Mouse (Mus musculus) myocyte (in vitro differentiated cells): ENCODE results near the gene Ptpa. TPM values are rescaled to one million over a fixed set of nuclear protein-coding genes. Genes with fewer than 3 reads are reported as not detected.

Experiments
- H3K27me3 ChIP-seq: one replicate; pipeline ENCODE4 v1.6.1; 2011; ENCODE audit not compliant: control insufficient read depth, insufficient read depth, insufficient read length
- H3K36me3 ChIP-seq: one replicate; pipeline ENCODE4 v1.6.1; 2011; ENCODE audit not compliant: control insufficient read depth, insufficient read depth
- H3K4me2 ChIP-seq: one replicate; pipeline ENCODE4 v1.6.1; 2011; ENCODE audit warnings: low read depth, control low read depth
- H3K4me3 ChIP-seq: one replicate; pipeline ENCODE4 v1.5.1; 2011; ENCODE audit warnings: mild to moderate bottlenecking, control low read depth, moderate library complexity
- H3K79me2 ChIP-seq: one replicate; pipeline ENCODE4 v1.6.1; 2011; ENCODE audit not compliant: control insufficient read depth, insufficient read depth
- H3ac ChIP-seq: one replicate; pipeline ENCODE4 v1.6.1; 2011; ENCODE audit not compliant: control insufficient read depth, insufficient read length
- CEBPB ChIP-seq: IDR thresholded peaks from 2 replicates; pipeline ENCODE4 v1.6.1; 2011; ENCODE audit warnings: mild to moderate bottlenecking, moderate library complexity; ENCODE audit not compliant: poor library complexity, insufficient read depth, severe bottlenecking
- E2F4 ChIP-seq: IDR thresholded peaks from one replicate; pipeline ENCODE4 v1.6.1; 2011; ENCODE audit warnings: mild to moderate bottlenecking, control low read depth, moderate library complexity; ENCODE audit not compliant: insufficient read depth
- MAX ChIP-seq: IDR thresholded peaks from one replicate; pipeline ENCODE4 v1.6.1; 2011; ENCODE audit warnings: low read depth, mild to moderate bottlenecking, control low read depth
- MYOD1 ChIP-seq, 3 experiments: IDR thresholded peaks; one replicate each; pipeline ENCODE4 v1.6.1; 2011; ENCODE audit warnings: control low read depth in 2 of 3, low read depth in 2 of 3, mild to moderate bottlenecking in 2 of 3, moderate library complexity in 1 of 3; ENCODE audit not compliant: insufficient read length in 2 of 3, control insufficient read depth in 1 of 3
- MYOG ChIP-seq, 3 experiments: IDR thresholded peaks; one replicate each; pipeline ENCODE4 v1.6.1; 2011; ENCODE audit warnings: control low read depth in 2 of 3, low read depth in 2 of 3, mild to moderate bottlenecking in 2 of 3; ENCODE audit not compliant: insufficient read length in 2 of 3, control insufficient read depth in 1 of 3, insufficient read depth in 1 of 3
- POLR2A ChIP-seq: IDR thresholded peaks from one replicate; pipeline ENCODE4 v1.6.1; 2011; ENCODE audit warnings: low read depth, mild to moderate bottlenecking, control low read depth, moderate library complexity; ENCODE audit not compliant: insufficient read length
- POLR2AphosphoS2 ChIP-seq: IDR thresholded peaks from one replicate; pipeline ENCODE4 v1.6.1; 2011; ENCODE audit warnings: low read depth, control low read depth; ENCODE audit not compliant: insufficient read length
- REST ChIP-seq: IDR thresholded peaks from one replicate; pipeline ENCODE4 v1.6.1; 2011; ENCODE audit warnings: mild to moderate bottlenecking, control low read depth, moderate library complexity; ENCODE audit not compliant: insufficient read depth, insufficient read length
- SRF ChIP-seq: IDR thresholded peaks from one replicate; pipeline ENCODE4 v1.6.1; 2011; ENCODE audit warnings: low read depth; ENCODE audit not compliant: control insufficient read depth, insufficient read length
- TCF12 ChIP-seq: IDR thresholded peaks from one replicate; pipeline ENCODE4 v1.6.1; 2011; ENCODE audit warnings: mild to moderate bottlenecking, control low read depth; ENCODE audit not compliant: poor library complexity, insufficient read depth, severe bottlenecking
- TCF3 ChIP-seq: IDR thresholded peaks from one replicate; pipeline ENCODE4 v1.6.1; 2011; ENCODE audit warnings: low read depth, control low read depth; ENCODE audit not compliant: insufficient read length
- USF1 ChIP-seq: IDR thresholded peaks from one replicate; pipeline ENCODE4 v1.6.1; 2011; ENCODE audit warnings: low read depth, mild to moderate bottlenecking, control low read depth, moderate library complexity
- polyA plus RNA-seq: library from polyadenylated mRNA; unstranded; fragments of >200 nt; fragmentation: generic; extraction: Trizol; gene quantifications from one replicate; pipeline ENCODE4 v1.2.1, GENCODE M21; 2012; ENCODE audit warnings: missing spikeins

Gene Ptpa
- polyA plus RNA-seq, 1 experiment: 151 TPM

- no peak for TF ChIP-seq TCF12
- TF ChIP-seq MYOD1 (IDR thresholded peaks at IDR 0.05; ENCODE audit: control insufficient read depth in 1 of 3, insufficient read length in 2 of 3, low read depth in 2 of 3): peak in 2 of 3 experiments; percentile 41 to 86
- peak in 1 of 3 experiments; percentile 37 for TF ChIP-seq MYOG (IDR thresholded peaks at IDR 0.05; ENCODE audit: control insufficient read depth in 1 of 3, insufficient read depth in 1 of 3, insufficient read length in 2 of 3, low read depth in 2 of 3)
- TF ChIP-seq E2F4: no peak
- TF ChIP-seq CEBPB: no peak
- TF ChIP-seq REST: no peak
- TF ChIP-seq POLR2A: no peak
- no peak for TF ChIP-seq MAX
- Histone ChIP-seq H3K36me3 (no peaks in the 10 kb centered on the region), H3K79me2 (no peaks in the 10 kb centered on the region), H3ac (no peak overlapping the region), H3K27me3 (no peaks in the 10 kb centered on the region), H3K4me2 (no peak overlapping the region), H3K4me3 (no peak overlapping the region)
Measured at GRCm38 (mm10) chr2:30456104-30456980, 40.5 kb downstream of the Ptpa start.

GRCm38 (mm10) chr2:30458349-30458748 lies 42.5 kb downstream of the Ptpa start:
- H3K36me3 ChIP-seq: no peaks in the 10 kb centered on the region
- H3K27me3 ChIP-seq: no peaks in the 10 kb centered on the region
- H3K4me3 ChIP-seq: no peak overlapping the region
- H3K79me2 ChIP-seq: no peaks in the 10 kb centered on the region
- TF ChIP-seq MAX (no peak), USF1 (no peak), MYOG (IDR thresholded peaks at IDR 0.05; ENCODE audit: control insufficient read depth in 1 of 3, insufficient read depth in 1 of 3, insufficient read length in 2 of 3, low read depth in 2 of 3) (no peak), SRF (no peak), MYOD1 (IDR thresholded peaks at IDR 0.05; ENCODE audit: control insufficient read depth in 1 of 3, insufficient read length in 2 of 3, low read depth in 2 of 3) (no peak), TCF12 (no peak), CEBPB (no peak), POLR2AphosphoS2 (no peak), E2F4 (no peak), POLR2A (no peak), TCF3 (no peak), REST (no peak)
- no peak overlapping the region for H3ac ChIP-seq
- H3K4me2 ChIP-seq: no peak overlapping the region

- Histone ChIP-seq H3K27me3 (no peaks in the 10 kb centered on the region), H3K4me2 (no peak overlapping the region), H3K36me3 (no peaks in the 10 kb centered on the region), H3K4me3 (no peak overlapping the region), H3ac (no peak overlapping the region), H3K79me2 (no peaks in the 10 kb centered on the region)
- no peak for TF ChIP-seq TCF3
- TF ChIP-seq REST: no peak
- TF ChIP-seq MYOD1 (IDR thresholded peaks at IDR 0.05; ENCODE audit: control insufficient read depth in 1 of 3, insufficient read length in 2 of 3, low read depth in 2 of 3): no peak
- TF ChIP-seq MAX: no peak
- no peak for TF ChIP-seq MYOG (IDR thresholded peaks at IDR 0.05; ENCODE audit: control insufficient read depth in 1 of 3, insufficient read depth in 1 of 3, insufficient read length in 2 of 3, low read depth in 2 of 3)
- no peak for TF ChIP-seq POLR2AphosphoS2
- TF ChIP-seq TCF12: no peak
- no peak for TF ChIP-seq SRF
- no peak for TF ChIP-seq USF1
- TF ChIP-seq POLR2A: no peak
- no peak for TF ChIP-seq CEBPB
- TF ChIP-seq E2F4: no peak
Measured at GRCm38 (mm10) chr2:30459241-30459640, 43.4 kb downstream of the Ptpa start.

GRCm38 (mm10) chr2:30463341-30463761 lies 47.5 kb downstream of the Ptpa start:
- Histone ChIP-seq H3K27me3 (no peaks in the 10 kb centered on the region), H3K79me2 (no peaks in the 10 kb centered on the region), H3K36me3 (no peaks in the 10 kb centered on the region), H3K4me2 (peak overlapping the region; percentile 90), H3K4me3 (peak overlapping the region; percentile 13), H3ac (no peak overlapping the region)
- TF ChIP-seq MYOD1 (IDR thresholded peaks at IDR 0.05; ENCODE audit: control insufficient read depth in 1 of 3, insufficient read length in 2 of 3, low read depth in 2 of 3): peak in 1 of 3 experiments; percentile 36
- no peak for TF ChIP-seq E2F4

- Histone ChIP-seq H3K27me3 (no peaks in the 10 kb centered on the region), H3K4me3 (peak overlapping the region; percentile 13), H3K4me2 (peak overlapping the region; percentile 90), H3K36me3 (no peaks in the 10 kb centered on the region), H3K79me2 (no peaks in the 10 kb centered on the region), H3ac (no peak overlapping the region)
- no peak for TF ChIP-seq SRF
- TF ChIP-seq CEBPB: no peak
- TF ChIP-seq POLR2A: peak; percentile 61
- TF ChIP-seq POLR2AphosphoS2: peak; percentile 89
- TF ChIP-seq MYOG (IDR thresholded peaks at IDR 0.05; ENCODE audit: control insufficient read depth in 1 of 3, insufficient read depth in 1 of 3, insufficient read length in 2 of 3, low read depth in 2 of 3): peak; percentile 40 to 94 (median 80)
- TF ChIP-seq MYOD1 (IDR thresholded peaks at IDR 0.05; ENCODE audit: control insufficient read depth in 1 of 3, insufficient read length in 2 of 3, low read depth in 2 of 3): peak; percentile 17 to 96 (median 86)
- no peak for TF ChIP-seq MAX
- TF ChIP-seq TCF3: peak; percentile 48
- TF ChIP-seq TCF12: peak; percentile 81
Measured at GRCm38 (mm10) chr2:30463904-30464330, 48.1 kb downstream of the Ptpa start.
